Mouse (Mus musculus) 3T3-L1 (cell line): ENCODE results near the gene Zmiz1.

Experiments used
- DNase-seq: peaks from one replicate; pipeline ENCODE4 v3.0.0-alpha.2; 2015; ENCODE audit warnings: low read depth, low spot score

Zmiz1 gene

GRCm38 (mm10) chr14:25454066-25454760, 4.8 kb upstream of the Zmiz1 start:
- no peak for DNase-seq

- DNase-seq, result peak; percentile 78
Observed at GRCm38 (mm10) chr14:25456666-25457433, 2.1 kb upstream of the Zmiz1 start.

GRCm38 (mm10) chr14:25457434-25457957, 1.5 kb upstream of the Zmiz1 start:
- peak; percentile 87 for DNase-seq

DNA sequence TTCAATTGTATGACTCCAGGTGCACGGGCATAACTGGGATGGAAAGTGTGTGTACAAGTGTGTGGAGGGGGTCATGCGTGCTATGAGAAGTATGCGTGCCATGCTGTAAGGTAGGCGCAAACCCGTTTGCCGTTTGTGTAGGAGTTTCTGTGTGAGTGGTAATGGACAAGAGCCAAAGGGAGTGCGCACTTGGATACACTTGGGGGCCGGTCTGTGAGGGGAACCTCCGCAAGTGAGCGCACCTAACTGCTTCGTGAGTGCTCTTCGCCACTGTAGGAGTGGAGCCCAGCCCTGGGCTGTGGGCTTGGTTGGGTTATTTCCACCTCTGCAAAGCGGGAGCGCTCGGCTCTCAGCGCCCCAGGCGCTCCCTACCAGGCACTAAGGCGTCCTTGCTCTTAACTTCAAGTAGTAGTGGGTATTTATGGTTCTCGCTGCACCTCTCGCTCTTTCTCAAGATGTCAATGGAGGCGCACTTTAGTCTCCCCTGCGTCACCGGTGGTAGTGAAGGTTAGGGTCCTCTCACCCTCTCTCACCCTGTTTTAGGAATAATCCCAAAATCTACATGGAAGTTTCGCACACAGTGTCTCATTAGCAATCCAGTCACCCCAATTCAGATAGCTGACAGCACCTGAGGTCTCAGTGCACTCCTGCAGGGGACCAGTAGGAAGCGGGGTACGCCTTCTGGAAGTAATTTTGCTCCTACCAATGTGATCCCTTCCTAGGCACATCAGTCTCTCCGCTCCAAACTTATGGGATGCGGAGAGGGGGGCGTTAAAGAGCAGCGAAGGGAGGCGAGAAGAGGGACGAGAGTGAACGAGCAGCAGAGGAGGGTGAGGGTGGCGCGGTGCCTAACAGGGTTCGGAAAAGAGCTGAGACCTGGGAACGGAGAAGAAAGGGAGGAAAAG, 622 bp upstream of the Zmiz1 start:
- peak; percentile 56 for DNase-seq

DNA sequence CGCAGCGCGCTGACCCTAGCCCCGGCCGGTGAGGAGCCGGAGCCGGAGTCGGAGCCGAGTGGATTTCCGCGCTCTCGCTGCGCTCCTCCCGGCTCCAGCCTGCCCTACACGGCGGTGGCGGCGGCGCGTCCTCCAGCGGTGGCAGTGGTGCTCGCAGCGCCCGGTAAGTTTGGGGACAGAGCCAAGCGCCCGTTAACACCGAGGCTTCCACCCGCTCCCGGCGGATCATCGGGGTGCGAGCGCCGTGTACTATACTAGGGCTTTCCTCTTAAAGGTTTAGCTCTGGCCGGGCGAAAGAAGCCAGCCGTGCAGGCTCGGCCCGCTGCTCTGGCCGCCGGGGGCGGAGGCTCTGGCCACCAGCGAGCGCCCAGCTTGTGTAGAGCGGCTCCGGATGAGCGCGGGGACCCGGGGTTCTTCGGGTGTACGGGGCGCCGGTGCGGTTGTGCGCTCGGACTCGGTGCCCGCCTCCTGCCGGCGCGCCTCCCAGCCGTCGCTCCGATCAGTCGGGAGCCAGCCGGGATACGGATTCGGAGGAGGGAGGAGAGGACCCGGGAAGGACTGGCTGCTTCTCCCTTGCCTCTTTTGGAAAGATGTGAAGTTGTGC, 511 bp downstream of the Zmiz1 start:
- peak; percentile 29 for DNase-seq

DNA sequence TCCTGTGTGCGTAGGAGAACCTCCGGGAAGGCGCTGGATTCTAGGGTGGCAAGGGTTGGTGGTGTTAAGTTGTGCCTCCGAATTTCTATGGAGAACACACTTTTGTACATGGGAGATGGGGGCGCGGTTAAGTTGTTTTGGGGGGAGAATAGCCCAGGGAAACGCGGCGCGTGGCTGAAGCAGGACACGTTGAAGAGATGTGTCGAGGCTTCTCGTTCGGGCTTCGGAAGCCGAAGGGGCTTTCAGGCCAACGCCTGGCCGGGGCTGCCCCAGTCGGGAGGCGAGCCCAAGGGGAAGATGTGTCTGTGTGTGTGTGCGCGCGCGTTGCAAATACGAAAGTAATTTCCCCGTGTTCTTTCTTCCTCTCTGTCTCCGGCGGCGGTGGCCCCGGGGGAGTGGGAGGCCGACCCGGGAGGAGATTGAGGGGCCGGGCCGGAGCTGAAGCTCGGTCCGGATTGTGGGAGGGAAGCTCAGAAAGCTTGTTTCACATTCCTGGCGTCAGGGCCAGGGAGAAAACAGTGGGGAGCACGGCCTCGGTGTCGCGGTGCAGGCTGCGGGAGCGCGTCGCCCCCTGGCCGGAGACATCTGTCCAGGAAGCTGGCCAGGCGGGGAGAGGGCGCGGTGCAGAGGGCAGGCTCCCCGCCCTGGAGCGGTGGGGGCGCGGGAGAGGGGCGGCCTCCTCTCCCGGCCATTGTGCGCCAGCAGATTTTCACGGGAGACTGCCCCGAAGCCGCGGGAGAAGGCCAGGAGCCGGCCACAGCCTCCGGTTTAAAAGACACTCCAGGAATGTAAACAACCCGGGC, 1.2 kb downstream of the Zmiz1 start:
- DNase-seq, result peak; percentile 42

GRCm38 (mm10) chr14:25460801-25461675, 2.1 kb downstream of the Zmiz1 start:
- DNase-seq, result peak; percentile 72

DNA sequence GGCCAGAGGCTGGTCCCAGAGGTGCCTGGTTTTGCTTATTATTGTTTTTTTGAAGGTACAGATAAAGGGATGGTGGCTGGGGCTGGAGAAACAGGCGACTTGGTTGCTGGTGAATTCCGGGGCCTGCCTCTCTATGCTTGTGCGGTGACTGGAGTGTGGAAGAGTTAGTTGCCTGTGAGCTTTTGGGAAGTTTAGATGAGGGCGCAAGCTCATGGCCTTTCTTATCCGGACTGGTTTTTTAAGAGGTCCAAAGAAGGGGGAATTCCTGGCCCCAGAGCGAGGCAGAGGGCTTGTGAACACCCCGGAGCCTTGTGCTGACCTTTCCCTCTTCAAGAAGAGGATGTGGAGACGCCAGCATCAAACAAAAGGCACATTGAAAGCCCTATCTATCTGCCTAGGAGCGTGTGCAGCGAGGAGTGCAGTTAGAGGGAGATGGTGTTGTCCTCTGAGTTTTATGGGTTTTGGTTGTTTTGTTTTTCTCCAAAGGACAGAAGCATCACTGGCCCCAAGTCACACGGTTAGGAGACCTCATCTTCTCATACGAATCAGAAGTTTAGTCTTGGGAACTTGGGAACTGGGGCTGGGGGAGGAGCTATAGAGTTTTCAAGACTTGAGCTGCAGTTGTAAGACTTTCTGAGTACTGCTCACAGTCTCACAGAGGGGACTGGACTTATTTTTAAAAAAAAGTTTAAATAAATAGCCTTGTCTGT, 2.8 kb downstream of the Zmiz1 start:
- DNase-seq, result peak; percentile 39

GRCm38 (mm10) chr14:25462975-25463374, 4.0 kb downstream of the Zmiz1 start:
- no peak for DNase-seq

GRCm38 (mm10) chr14:25463919-25464318, 4.9 kb downstream of the Zmiz1 start:
- DNase-seq, result no peak

GRCm38 (mm10) chr14:25464611-25465307, 5.8 kb downstream of the Zmiz1 start:
- peak; percentile 45 for DNase-seq

DNA sequence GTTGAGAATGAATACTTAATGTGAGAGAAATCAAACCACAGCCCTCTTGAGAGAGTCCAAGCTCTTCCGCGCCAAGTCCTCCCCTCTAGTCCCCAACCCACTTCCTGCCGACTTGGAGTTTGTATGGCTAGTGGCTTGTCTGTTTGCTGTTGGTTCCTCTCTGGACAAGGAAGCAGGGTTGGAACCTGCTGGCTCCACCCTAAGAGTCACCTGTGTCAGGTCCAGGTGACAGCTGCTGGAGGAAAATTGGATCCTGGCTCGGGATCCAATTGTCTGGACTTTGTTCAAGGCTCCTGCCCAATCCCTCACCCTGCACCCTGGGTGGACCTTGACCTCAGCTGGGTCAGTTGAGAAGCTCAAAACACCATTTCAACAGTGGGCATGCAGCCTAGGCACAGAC, 7.4 kb downstream of the Zmiz1 start:
- DNase-seq, result no peak

DNA sequence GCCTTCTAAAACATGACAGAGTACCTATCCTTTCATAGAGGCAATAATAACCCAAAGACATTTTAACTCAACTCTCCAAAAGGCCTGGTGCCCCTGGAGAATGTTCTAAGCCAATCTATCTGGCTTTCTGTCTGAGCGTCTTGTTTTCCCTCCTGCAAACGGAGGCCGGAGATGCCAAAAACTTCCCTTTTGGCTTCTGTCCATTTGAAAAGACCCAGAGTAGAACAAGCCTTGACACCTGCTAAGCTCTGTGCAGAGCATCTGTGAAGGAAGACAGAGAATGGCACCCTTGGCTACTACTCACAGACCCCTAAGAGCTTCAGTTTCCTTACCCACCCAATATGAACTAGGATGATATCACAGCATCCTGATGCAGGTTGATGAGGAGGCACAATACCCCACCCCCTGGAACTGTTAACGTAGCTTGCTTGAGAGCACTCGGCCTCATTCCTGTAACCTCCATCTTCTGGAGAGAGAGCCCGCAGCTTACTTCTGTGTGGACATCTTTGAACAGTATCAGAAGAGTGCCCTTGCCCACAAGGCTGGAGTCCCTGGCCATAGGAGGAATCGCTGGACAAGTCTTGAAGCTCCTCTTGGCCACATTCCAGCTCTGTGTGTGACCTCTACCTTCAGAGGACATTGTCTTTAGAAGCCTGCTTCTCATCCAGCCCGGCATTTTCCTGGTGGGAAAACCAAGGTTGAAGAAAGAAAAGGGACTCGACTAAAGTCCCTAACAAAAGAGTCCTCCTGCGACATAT, 9.1 kb downstream of the Zmiz1 start:
- no peak for DNase-seq

DNA sequence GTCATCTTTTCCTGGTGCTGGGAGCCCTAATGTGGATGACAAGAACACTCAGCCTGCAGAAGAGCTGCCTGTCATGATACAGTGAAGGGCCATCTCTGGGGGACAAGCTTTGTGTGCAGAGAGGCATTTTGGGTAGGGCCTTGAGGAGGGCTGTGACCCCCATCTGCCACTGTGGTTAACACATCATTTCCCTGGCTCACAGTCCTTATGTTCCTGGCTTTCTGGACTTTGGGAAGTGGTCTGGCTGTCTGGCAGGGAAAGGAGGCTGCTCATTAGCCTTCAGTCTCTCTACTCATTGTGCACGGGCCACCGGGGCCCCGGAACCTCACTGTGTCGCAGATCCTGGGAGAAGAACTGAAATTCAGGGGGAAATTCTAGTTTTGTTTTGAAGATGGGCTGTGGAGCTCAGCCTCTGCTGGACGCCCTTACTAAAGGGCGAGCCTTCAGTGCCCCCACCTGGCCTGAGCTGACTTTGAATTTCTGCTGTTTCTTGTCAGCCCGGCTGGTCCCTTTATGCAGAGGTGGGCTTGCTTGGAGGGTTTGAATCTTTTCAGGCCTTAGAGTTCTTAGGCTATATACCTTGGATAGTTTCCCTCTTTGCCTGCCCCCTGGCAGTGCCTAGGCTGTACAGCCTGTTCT, 10.0 kb downstream of the Zmiz1 start:
- DNase-seq, result no peak

GRCm38 (mm10) chr14:25470224-25470805, 11.3 kb downstream of the Zmiz1 start:
- DNase-seq, result no peak

DNA sequence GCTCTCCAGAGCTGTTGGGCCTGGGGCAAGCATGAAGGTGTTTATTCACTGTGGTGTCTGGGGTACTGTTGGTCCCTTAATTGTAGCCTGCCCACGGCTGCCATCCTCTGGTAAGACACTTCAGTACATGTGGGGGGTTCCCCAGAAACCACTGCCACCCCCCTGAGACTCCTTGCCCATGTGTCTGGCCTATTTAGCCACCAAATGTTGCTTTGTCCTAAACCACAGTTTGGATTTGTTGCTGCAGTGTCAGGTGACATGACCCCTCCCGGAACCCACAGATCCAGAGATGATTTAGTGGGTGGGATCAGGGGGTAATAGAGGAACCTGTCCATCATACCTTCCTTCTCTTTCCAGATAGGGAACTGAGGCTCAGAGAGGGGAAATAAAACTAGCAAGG, 12.1 kb downstream of the Zmiz1 start:
- no peak for DNase-seq
